8 mouse cellular contexts compared by ENCODE assay signal in the genomic region with DNA sequence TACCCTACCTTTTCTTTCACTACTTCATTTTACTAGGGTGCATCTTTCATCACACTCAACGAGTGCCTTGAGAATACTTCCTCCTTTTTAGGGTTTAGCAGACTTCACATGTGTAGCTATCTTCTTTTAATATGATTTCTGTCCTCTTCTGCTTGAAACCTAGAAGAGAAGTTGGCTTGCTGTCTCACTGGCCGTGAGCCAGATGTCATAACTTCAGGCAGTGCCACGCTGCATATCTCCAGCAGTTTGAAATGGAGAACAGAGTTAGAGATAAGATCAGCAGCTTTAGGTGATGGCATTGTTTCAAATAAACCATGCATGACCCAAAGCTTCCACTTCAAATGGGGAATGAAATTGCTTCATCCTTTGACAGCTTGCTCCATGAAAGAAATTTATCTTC.
DNase-seq lines count a peak whose midpoint lies in the region.

No protein-coding gene starts in this region.

- intact Hi-C loops in left cerebral cortex, postnatal 4 days (cut with DNase I), result no loop called here

- peak; percentile 16 to 33 for DNase-seq in cerebellum, postnatal 14 days
- no peak for DNase-seq in cerebellum, postnatal 4 days (ENCODE audit: low spot score in 2 of 2)
- DNase-seq in urinary bladder, postnatal 14 days (ENCODE audit: low spot score), result peak; percentile 65
- DNase-seq in urinary bladder, postnatal 4 days (ENCODE audit: low spot score in 2 of 2), result no peak
- DNase-seq in kidney, postnatal 10 days, result peak; percentile 72
- no peak for DNase-seq in left cerebral cortex, postnatal 4 days
- DNase-seq in layer of hippocampus, adult 9-10 months (ENCODE audit: low spot score), result no peak
- DNase-seq in thymus, postnatal 25 days, result no peak

Comparison
In these comparisons a context has a peak if more than half of its experiments do, and no peak if none do; other contexts are left out.
1. DNase-seq: peak in cerebellum, postnatal 14 days (2 of 2), urinary bladder, postnatal 14 days (single experiment) and kidney, postnatal 10 days (single experiment); none in cerebellum, postnatal 4 days (0 of 2), urinary bladder, postnatal 4 days (0 of 2), left cerebral cortex, postnatal 4 days (single experiment), layer of hippocampus, adult 9-10 months (single experiment) and thymus, postnatal 25 days (single experiment).